Mouse (Mus musculus) myocyte (in vitro differentiated cells): ENCODE results near the gene Eaf1.

Experiments
- CEBPB ChIP-seq: IDR thresholded peaks from 2 replicates; pipeline ENCODE4 v1.6.1; 2011; ENCODE audit warnings: mild to moderate bottlenecking, moderate library complexity; ENCODE audit not compliant: poor library complexity, insufficient read depth, severe bottlenecking
- MAX ChIP-seq: IDR thresholded peaks from one replicate; pipeline ENCODE4 v1.6.1; 2011; ENCODE audit warnings: low read depth, mild to moderate bottlenecking, control low read depth
- MYOD1 ChIP-seq, 3 experiments: IDR thresholded peaks; one replicate each; pipeline ENCODE4 v1.6.1; 2011; ENCODE audit warnings: control low read depth in 2 of 3, low read depth in 2 of 3, mild to moderate bottlenecking in 2 of 3, moderate library complexity in 1 of 3; ENCODE audit not compliant: insufficient read length in 2 of 3, control insufficient read depth in 1 of 3
- MYOG ChIP-seq, 3 experiments: IDR thresholded peaks; one replicate each; pipeline ENCODE4 v1.6.1; 2011; ENCODE audit warnings: control low read depth in 2 of 3, low read depth in 2 of 3, mild to moderate bottlenecking in 2 of 3; ENCODE audit not compliant: insufficient read length in 2 of 3, control insufficient read depth in 1 of 3, insufficient read depth in 1 of 3
- POLR2A ChIP-seq: IDR thresholded peaks from one replicate; pipeline ENCODE4 v1.6.1; 2011; ENCODE audit warnings: low read depth, mild to moderate bottlenecking, control low read depth, moderate library complexity; ENCODE audit not compliant: insufficient read length
- POLR2AphosphoS2 ChIP-seq: IDR thresholded peaks from one replicate; pipeline ENCODE4 v1.6.1; 2011; ENCODE audit warnings: low read depth, control low read depth; ENCODE audit not compliant: insufficient read length
- REST ChIP-seq: IDR thresholded peaks from one replicate; pipeline ENCODE4 v1.6.1; 2011; ENCODE audit warnings: mild to moderate bottlenecking, control low read depth, moderate library complexity; ENCODE audit not compliant: insufficient read depth, insufficient read length
- SRF ChIP-seq: IDR thresholded peaks from one replicate; pipeline ENCODE4 v1.6.1; 2011; ENCODE audit warnings: low read depth; ENCODE audit not compliant: control insufficient read depth, insufficient read length
- TCF12 ChIP-seq: IDR thresholded peaks from one replicate; pipeline ENCODE4 v1.6.1; 2011; ENCODE audit warnings: mild to moderate bottlenecking, control low read depth; ENCODE audit not compliant: poor library complexity, insufficient read depth, severe bottlenecking
- TCF3 ChIP-seq: IDR thresholded peaks from one replicate; pipeline ENCODE4 v1.6.1; 2011; ENCODE audit warnings: low read depth, control low read depth; ENCODE audit not compliant: insufficient read length

DNA sequence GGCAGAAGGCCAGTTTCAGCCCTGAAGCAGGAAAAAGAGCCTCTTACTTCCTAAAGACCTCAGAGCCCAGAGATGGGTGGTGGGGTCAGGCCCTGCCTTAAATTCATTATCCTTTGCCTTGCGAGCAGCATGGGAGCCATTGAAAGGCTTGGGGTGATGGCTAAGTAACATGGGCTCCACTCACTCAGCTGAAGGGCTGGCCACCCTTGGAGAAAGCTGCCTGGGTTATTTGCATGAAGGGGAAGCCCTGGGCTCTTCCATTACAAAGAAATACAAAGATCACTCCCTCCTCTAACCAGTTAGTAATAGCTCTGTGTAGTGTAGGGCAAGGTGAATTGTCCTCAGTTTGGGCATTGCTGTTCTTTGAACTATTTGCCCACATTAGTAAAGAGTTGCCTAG is 5.3 kb downstream of the Eaf1 start:
- no peak for TF ChIP-seq POLR2A
- no peak for TF ChIP-seq MAX
- TF ChIP-seq TCF3, result no peak
- TF ChIP-seq REST, result no peak
- no peak for TF ChIP-seq TCF12
- no peak for TF ChIP-seq POLR2AphosphoS2
- TF ChIP-seq SRF, result no peak
- TF ChIP-seq MYOD1 (IDR thresholded peaks at IDR 0.05; ENCODE audit: control insufficient read depth in 1 of 3, insufficient read length in 2 of 3, low read depth in 2 of 3), result no peak
- TF ChIP-seq CEBPB, result no peak
- no peak for TF ChIP-seq MYOG (IDR thresholded peaks at IDR 0.05; ENCODE audit: control insufficient read depth in 1 of 3, insufficient read depth in 1 of 3, insufficient read length in 2 of 3, low read depth in 2 of 3)
